Mouse (Mus musculus) liver, embryonic 14.5 days (tissue): ENCODE measurements around the gene Card11.

Source experiments
- CTCF ChIP-seq: IDR thresholded peaks from 2 replicates; pipeline ENCODE4 v1.5.1; 2016; ENCODE audit warnings: antibody characterized with exemption, low read depth, control low read depth
- EP300 ChIP-seq: IDR thresholded peaks from 2 replicates; pipeline ENCODE4 v1.6.1; 2016; ENCODE audit warnings: antibody characterized with exemption, low read depth

- TF ChIP-seq CTCF (no peak), EP300 (no peak)
Observed at GRCm38 (mm10) chr5:140852435-140852996, 147.9 kb downstream of the Card11 start.
